Mouse (Mus musculus): ENCODE data around the gene Prrg4. TPM values are rescaled to one million over a fixed set of nuclear protein-coding genes. Genes with fewer than 3 reads are reported as not detected.
"Not testable (repeated sequence)": the region's sequence is repeated elsewhere in the genome, so short reads cannot be mapped to it uniquely, and the experiment has no call there.

The Prrg4 gene
- total RNA-seq, 1 experiment from 2014 or later: 3.0 TPM

DNA sequence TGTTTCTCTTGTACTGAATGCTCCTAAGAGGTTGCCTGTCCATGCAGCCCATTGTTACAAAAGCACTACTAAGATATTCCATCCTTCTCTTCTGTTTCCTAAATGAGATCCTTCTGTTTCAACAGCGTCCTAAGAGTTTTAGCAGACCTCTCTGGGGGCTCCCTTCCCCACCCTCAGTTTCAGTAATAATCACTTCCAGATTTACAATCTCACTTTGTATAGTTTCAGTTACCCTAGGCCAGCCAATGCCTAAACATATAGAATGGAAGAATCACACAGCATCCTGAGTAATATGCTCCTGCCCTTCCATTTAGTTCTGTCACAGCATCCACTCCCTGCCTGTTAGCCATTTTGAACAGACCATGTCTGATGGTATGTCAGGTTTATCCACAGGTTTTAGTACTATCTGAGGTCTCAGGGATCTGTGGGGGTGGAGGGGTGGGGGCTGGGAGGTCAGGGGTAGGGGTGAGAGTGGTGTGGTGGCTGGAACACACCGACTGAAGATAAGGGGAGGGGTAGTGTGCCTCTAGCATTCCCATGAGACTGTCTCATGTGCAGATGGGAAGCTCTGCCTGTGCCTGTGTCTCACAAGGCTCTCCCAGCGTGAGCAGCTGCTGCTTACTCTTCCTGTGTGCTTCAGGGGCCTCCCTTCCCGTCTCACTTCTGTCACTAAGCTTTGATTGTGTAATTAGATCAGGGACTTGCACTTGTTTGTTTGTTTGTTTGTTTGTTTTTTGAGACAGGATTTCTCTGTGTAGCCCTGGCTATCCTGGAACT lies 2.9 kb downstream of the Prrg4 start:
- ATAC-seq (ENCODE audit: extremely low read depth, insufficient number of reproducible peaks, low FRiP score, poor library complexity, severe bottlenecking): no peak

GRCm38 (mm10) chr2:104842559-104842958 lies 7.1 kb downstream of the Prrg4 start:
- no peak for ATAC-seq (ENCODE audit: extremely low read depth, insufficient number of reproducible peaks, low FRiP score, poor library complexity, severe bottlenecking)

DNA sequence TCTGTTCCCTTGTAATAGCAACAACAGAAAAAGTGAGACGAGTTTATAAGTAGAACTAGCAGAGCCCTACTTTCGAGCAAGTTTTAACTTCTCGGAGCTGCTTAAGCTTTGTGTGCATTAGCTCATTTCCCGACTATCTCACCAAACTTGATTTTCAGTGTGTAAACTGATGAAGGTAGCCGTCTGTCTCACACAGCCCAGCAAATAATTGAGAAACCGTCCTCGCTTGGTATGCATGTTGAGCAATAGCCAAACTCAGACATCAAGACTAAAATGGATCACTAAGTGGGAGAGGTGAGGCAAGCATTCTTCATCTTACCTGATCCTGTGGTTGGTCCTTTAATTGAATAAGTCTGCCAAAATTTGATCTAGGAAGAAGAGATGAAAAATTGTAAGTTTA lies 7.9 kb downstream of the Prrg4 start:
- ATAC-seq (ENCODE audit: extremely low read depth, insufficient number of reproducible peaks, low FRiP score, poor library complexity, severe bottlenecking): no peak

GRCm38 (mm10) chr2:104840974-104841373 lies 8.7 kb downstream of the Prrg4 start:
- no peak for ATAC-seq (ENCODE audit: extremely low read depth, insufficient number of reproducible peaks, low FRiP score, poor library complexity, severe bottlenecking)

GRCm38 (mm10) chr2:104832486-104832885 lies 17.2 kb downstream of the Prrg4 start:
- ATAC-seq (ENCODE audit: extremely low read depth, insufficient number of reproducible peaks, low FRiP score, poor library complexity, severe bottlenecking): no peak

- ATAC-seq (ENCODE audit: extremely low read depth, insufficient number of reproducible peaks, low FRiP score, poor library complexity, severe bottlenecking): no peak
Observed at GRCm38 (mm10) chr2:104826191-104826590, 23.5 kb downstream of the Prrg4 start.

GRCm38 (mm10) chr2:104818763-104819162 lies 30.9 kb downstream of the Prrg4 start:
- not testable (repeated sequence) for ATAC-seq (ENCODE audit: extremely low read depth, insufficient number of reproducible peaks, low FRiP score, poor library complexity, severe bottlenecking)

DNA sequence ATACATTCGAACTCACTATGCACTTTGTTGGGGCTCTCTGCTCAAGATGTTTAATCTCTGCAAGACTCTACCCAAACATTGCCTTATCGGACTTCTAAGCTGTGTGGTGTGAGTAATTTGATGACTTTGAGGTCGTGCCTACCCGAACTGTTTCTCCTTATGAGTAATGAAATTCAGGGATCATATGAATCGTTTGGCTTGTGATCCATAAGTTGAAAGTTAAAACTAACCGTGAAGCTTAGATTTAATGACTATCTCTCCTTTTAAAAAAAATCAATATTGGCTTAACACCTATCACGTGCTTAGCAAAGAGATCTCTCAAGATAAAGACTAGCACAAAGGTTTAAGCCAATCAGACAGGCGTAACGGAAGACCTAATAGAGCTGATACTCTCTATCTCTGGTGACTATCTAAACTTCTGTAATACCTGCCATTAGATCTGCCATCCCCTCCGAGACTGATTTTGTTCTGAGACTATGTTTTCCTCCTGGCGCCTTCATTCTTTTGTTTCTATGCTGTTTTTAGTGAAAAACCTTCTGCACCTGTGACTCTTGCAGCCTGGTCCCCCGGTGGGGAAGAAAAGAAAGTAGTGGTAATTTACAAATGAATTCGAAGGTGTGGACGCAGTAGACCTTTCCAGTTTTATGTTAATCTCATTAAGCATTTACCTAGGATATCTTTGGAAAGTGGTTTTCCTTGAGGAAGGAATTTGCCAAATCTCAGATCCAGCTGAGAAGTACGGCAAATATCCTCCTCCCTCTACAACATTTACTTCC lies 31.9 kb downstream of the Prrg4 start:
- no peak for ATAC-seq (ENCODE audit: extremely low read depth, insufficient number of reproducible peaks, low FRiP score, poor library complexity, severe bottlenecking)

DNA sequence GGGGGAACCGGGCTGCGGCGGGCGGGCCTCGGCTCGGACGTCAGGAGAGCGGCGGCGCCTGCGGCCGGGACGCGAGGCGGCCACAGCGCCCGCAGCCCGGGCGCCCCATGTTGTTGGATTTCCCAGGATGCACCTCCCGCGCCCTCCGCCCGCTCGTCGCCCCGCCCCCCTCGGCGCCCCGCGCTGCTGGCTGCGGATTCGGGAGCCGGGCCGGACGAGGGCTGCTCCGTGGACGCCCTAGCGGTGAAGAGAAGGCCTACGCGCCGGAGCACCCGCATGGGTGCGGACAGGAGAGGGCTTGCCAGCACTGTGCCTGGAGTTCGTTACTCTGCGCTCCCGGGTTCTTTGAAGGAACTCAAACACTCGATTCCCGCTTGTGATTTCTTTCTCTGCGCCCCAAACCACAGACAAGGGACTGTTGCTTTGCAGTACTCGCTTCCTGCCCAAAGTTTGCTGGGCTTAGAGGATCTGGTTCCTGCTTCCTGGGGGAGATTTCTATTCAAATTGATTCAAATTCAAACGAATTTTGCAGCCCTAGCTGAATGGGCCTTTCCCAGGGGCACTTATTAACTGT lies 32.7 kb downstream of the Prrg4 start:
- peak; percentile 83 for ATAC-seq (ENCODE audit: extremely low read depth, insufficient number of reproducible peaks, low FRiP score, poor library complexity, severe bottlenecking)

DNA sequence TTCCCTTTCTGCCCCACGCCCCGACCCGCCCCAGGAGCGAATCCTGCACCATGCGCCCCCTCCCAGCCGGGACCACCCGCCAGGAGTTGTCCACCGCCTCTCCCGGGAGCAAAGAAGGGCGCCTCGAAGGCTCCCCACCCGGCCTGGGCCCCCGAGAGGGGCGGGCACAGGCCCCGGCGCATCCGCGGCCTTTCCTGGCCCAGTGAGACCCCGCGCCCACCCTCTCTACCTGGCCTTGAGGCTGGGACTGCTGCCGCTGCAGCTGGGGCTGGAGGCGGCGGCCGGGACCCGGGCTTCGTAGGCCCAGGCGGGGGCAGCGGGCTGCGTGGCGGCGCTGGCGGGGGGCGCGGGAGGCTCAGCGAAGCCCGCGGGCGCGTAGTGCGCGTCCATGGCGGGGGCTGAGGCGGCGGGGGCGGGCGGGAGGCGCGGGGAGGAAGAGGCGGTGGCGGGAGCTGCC lies 33.3 kb downstream of the Prrg4 start, which contains the start of gene Qser1:
Qser1 (minus strand) TSS at position 390 of the 457 bp plus-strand sequence.
- ATAC-seq (ENCODE audit: extremely low read depth, insufficient number of reproducible peaks, low FRiP score, poor library complexity, severe bottlenecking): no peak

DNA sequence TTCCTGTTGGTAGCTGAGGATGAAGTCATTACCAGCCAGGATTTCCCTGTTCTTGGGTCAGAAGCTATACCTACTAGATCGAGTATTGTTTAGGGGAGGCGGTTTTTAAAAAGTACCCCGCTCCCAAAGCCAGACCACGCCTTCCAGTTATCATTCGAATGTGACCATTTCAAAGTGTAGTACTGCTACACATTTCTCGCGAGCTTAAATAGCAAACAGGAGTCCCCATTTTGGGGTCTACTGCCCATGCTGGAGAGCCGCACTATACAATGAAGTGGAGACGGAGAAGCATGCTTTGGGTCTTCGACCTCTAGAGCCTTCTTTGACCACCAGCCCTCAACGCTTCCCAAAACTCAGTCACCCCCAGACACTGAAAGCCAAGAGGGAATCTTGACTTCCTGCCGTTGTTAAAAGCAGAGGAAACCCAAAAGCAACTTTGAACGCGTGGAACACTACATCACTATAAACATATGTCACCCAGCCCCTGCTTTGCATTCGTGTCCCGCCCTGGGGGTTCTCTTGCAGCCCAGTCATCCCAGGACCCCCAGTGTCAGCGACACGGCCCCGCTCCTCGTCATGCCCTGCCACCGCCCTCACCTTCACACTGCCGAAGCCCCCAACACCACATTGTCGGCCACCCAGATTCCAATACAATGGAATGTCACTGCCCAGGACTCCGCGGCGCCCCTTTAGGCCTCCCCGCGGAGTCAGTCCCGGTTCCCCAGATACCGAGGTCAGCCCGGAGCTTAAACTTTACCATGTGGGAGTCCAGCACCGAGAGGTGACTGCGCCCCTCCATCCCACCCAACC lies 33.9 kb downstream of the Prrg4 start:
- ATAC-seq (ENCODE audit: extremely low read depth, insufficient number of reproducible peaks, low FRiP score, poor library complexity, severe bottlenecking): no peak; the same call in 1 of the 2 replicates

DNA sequence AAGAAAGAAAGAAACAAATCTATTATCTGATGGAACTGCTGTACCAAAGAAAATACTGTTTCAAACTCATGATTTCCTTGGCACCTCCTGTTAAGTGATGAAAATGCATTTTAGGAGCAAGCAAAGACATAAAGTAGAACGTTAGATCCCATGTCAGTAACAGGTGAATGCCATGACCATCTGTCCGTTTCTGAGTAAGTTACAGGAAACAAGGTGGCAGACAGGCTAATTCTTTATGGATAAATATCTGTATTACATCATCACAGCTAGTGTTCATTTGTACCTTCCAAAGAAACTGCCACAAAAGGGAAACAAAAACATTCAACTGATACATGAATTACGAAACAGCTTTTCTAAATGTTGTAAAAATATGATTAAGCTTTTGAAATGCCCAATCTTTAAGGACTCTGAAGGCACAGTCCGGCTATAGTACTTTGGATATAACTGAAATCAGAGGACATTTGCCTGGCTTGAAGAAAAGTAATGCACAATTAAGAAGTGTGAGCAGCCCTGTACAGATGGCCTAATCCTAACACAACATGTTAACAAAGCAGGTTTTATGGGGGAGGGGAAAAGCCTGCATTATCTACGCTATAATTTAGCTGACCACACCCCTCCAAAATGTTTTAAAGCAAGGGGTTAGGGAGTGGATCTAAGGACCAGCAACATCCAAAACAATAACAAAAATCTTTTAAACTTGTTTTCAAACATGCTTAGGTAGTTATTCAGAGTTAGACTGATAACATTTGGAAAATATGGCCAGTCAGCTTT lies 35.3 kb downstream of the Prrg4 start:
- no peak for ATAC-seq (ENCODE audit: extremely low read depth, insufficient number of reproducible peaks, low FRiP score, poor library complexity, severe bottlenecking)

DNA sequence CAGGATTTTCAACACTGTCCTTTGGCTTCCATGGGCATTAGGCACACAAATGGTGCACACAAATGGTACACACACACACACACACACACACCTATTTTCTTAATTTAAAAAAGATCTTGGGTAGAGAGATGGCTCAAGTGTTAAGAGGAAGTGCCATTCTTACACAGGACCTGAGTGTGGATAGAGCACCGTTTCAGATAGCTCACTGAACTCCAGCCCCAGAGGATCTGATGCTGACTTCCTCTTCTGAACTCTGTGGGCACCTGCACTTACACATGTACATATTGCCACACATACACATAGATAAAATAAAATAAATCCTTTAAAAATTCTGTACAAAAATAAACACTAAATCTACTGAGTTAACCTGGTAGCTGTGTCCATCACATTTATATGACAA lies 44.2 kb downstream of the Prrg4 start:
- ATAC-seq (ENCODE audit: extremely low read depth, insufficient number of reproducible peaks, low FRiP score, poor library complexity, severe bottlenecking): no peak

Other genes with a start within 250 kb of the Prrg4 start
- gene Tcp11l1, start 137.7 kb downstream of the Prrg4 start, total RNA-seq (2017): 0.81 and 1.2 TPM in 2 replicates
- not detected in 2 replicates for gene Pin1rt1, start 133.5 kb downstream of the Prrg4 start, total RNA-seq (2017)
- gene Depdc7, start 107.0 kb downstream of the Prrg4 start, total RNA-seq (2017): 0.58 and 1.5 TPM in 2 replicates
- 5.3 and 5.6 TPM in 2 replicates for gene Qser1, start 33.1 kb downstream of the Prrg4 start, total RNA-seq (2017)
- 4.8 TPM in 1 of 2 replicates, not detected in the other for gene Ccdc73, start 17.9 kb upstream of the Prrg4 start, total RNA-seq (2017)
- gene Eif3m, start 167.2 kb upstream of the Prrg4 start, total RNA-seq (2017): 93.9 and 103 TPM in 2 replicates
- not detected in 2 replicates for gene Gm11060, start 242.1 kb upstream of the Prrg4 start, total RNA-seq (2017)